Mouse (Mus musculus) kidney, postnatal 14 days (tissue): ENCODE measurements around the gene Chordc1.
"Not testable (repeated sequence)": the region's sequence is repeated elsewhere in the genome, so short reads cannot be mapped to it uniquely, and the experiment has no call there.

Experiments
- DNase-seq: peaks from one replicate; pipeline ENCODE4 v3.0.0; 2022; ENCODE audit warnings: mixed read lengths

Gene Chordc1

DNA sequence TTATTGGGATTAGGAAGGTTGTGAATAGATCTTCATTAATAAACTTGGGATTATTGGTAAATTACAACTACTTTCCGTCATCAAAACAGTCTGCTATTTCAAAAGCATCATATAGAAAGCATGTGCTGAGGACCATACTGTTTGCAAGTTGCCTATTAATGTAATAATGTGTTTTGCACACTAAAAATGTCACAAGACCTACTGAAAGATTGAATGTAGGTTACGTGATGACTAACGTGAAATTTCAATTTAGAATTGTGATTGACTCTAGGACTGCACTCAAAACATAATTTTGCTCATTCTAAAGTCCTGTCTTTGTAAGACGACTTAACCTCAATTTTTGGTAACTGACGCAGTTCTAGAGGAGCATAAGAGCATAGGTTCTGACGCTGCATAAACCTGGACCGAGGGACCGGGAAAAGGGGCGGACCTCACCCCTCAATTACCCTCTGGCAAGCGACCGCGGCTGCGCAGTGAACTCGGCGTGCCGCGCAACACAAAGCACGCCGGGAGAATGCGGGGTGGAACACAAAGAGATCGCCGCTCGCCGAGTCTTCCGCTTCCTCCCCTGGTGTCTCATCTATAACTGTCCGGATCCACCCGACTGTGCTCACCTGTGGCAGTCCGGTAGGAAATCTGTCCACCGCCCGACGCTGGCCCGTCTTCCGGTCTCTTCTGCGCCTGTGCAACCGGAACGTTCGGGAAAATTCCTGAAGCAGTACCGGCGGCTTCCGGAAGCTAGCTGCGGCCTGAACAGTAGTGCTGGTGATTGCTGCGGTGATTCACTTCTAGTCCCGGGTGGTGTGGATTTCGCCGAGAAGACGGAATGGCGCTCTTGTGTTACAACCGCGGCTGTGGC, at the start of gene Chordc1:
Gene Chordc1 (plus strand): TSS at position 555 of the 859 bp plus-strand sequence.
- peak; percentile 97 for DNase-seq

DNA sequence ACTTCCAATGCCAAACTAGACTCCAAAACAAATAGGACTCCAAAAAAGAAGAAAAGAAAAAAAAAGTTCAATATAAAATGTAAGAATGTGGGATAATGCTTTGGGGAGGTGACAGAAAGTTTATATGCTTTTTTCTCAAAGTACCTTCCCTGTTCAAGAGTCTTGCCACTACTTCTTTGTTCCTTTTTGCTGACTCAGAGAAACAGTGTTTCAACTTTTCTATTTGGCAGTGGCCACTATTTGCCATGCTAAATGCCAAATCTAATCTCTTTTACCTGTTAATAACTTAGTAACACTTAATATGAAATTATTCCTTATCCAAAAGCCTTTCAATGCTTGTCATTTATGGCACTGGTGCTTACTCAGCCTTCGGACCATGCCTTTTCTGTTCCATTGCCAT, 16.0 kb upstream of the Chordc1 start:
- DNase-seq: no peak

DNA sequence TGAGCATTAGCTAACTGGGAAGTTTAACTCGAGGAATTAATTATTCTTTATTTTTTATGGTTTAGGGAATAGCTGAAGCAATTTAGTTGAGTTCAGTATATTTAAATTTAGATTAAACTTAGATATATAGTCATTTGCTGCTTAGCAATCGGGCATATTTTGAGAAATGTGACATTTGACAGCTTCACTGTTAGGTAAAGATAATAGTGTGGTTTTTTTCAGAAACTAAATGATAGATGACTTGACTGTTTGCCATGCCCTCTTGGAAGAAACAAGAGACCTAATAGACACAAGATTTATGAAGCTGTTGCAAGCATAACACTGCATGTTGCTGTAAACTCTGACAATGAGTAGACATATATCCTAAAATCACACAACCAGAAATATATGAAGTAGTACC, 15.1 kb upstream of the Chordc1 start:
- no peak for DNase-seq

DNA sequence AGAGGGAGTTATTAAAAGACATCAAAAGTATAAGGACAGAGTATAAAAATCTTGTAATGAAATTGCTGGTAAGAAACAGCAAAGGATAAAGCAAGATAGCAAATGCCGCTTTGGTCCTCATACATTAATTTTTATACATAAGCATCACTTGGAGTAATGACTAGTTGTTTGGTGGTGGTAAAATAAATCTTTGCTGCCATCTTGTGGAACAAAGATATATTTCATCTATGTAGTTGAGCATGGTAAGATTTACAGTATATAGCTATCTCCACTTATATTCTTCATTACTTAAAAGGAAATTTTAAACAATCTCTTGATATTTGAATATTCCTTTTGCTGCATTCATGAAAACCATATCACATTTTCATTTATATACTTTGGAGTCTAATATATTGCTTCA, 14.4 kb upstream of the Chordc1 start:
- DNase-seq: no peak

DNA sequence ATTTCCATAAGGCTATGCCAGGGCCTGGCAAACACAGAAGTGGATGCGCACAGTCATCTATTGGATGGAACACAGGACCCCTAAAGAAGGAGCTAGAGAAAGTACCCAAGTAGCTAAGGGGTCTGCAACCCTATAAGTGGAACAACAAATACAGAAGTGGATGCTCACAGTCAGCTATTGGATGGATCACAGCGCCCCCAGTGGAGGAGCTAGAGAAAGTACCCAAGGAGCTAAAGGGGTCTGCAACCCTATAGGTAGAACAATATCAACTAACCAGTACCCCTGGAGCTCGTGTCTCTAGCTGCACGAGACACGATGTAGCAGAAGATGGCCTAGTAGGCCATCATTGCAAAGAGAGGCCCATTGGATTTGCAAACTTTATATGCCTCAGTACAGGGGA, 13.2 kb upstream of the Chordc1 start:
- DNase-seq: not testable (repeated sequence)

DNA sequence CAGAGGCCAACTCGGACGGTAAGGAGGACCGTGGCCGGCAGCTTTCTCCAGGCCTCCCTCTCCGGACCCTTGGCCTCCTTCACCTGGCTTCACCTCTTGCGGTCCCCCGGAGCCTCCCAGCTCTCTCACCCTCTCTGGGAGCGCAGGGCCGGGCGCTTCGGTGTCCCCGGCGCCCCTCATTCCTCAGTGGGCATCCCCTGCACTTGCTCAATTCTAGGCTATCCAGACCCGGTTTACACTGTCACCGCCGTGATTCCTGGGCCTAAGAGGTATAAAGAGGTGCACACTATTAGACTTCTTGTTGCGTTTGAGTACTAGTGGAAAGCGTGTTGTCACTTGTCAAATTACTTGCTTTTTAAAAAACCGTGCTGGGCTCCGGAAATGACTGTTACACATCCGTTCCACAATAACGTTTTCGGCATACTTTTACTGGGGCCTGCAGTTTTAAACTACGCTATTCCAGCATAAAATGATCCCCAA, 558 bp downstream of the Chordc1 start:
- DNase-seq: no peak

DNA sequence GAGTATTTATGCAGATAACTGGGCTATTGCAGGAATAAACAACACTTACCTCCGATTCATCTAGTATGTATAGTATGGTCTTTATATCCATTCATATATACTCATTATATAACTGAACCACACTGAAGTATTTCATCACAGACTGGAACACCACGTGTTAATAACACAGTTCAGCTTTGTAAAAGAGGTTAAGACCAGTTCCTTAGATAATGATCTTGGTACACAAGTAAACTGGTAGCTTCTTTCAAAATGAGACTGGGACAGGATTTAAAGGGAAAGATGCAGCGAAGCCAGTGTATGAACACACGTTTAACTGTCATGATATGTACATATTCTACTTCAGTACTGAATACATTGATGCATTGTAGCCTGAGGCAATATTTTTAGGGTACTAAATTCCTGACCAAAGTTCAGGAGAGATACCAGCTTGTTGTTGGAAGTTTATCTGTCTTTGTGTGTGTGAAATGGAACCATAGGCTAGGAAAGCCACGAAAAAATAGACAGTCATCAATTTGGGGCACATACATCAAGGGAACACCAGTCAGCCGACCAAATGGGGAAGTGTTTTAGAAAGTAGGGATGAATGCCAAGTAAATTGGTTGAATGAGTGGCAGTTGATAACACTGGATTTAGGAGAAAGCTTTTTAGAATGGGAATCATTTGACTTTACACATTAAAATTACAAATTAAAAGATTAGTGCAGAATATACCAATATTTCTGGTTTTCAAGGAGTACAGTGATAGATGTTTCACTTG, 1.3 kb downstream of the Chordc1 start:
- no peak for DNase-seq

DNA sequence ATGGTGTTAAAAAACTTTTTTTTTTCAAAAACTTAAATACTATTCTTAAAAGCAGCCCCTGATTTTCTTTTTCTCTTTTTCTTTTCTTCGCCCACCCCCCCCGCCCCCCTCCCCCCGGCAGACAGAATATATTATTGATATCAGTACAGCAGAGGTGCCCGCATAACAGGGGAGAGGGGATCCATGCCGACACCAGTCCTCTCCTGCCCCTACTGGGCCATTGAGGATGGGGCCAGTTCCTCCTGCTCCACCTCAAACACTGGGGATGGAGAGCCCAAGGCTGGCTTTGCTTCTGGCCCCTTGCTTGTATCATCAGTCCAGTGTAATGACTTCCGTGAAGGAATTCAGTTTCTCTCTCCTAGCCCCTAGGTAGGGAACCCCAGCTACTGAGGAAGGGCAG, 6.4 kb downstream of the Chordc1 start:
- no peak for DNase-seq

DNA sequence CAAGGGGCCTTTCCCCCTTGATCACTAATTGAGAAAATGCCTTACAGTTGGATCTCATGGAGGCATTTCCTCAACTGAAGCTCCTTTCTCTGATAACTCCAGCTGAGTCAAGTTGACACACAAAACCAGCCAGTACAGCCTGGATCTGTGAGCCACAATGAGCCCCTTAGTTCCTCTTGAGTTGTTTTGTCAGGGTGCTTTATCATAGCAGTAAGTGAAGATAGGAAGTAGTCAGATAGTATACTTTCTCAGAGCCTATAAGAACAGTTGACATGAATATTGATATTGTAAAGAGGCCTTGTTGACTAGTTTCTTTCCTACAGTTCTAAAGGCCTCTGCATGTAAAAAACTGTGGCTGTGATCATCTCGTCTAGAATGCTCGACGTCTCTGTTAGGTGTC, 28.1 kb downstream of the Chordc1 start:
- no peak for DNase-seq
